Mouse (Mus musculus) bone marrow macrophage, adult 2 months (primary cell): ENCODE data around the gene Gramd4. TPM values are rescaled to one million over a fixed set of nuclear protein-coding genes. Genes with fewer than 3 reads are reported as not detected.

ENCODE experiments used
- H3K27ac ChIP-seq: 2 replicates; pipeline ENCODE4 v1.5.1; 2012; ENCODE audit warnings: low read depth, low read length; ENCODE audit not compliant: insufficient read depth
- H3K4me1 ChIP-seq: 2 replicates; pipeline ENCODE4 v1.6.1; 2012; ENCODE audit warnings: low read length; ENCODE audit not compliant: control insufficient read depth, insufficient read depth
- H3K4me3 ChIP-seq: 2 replicates; pipeline ENCODE4 v1.5.1; 2012; ENCODE audit warnings: mild to moderate bottlenecking, low read length, moderate library complexity; ENCODE audit not compliant: insufficient read depth
- CTCF ChIP-seq: IDR thresholded peaks from 2 replicates; pipeline ENCODE4 v1.5.1; 2012; ENCODE audit warnings: low read depth, mild to moderate bottlenecking, low read length, moderate library complexity
- POLR2A ChIP-seq: IDR thresholded peaks from 2 replicates; pipeline ENCODE4 v1.6.1; 2012; ENCODE audit warnings: mild to moderate bottlenecking, low read depth, low read length, borderline replicate concordance
- polyA plus RNA-seq: library from polyadenylated mRNA; stranded (reverse); fragments of >200 nt; gene quantifications from 2 replicates; pipeline ENCODE4 v1.2.4, GENCODE M21; 2012; ENCODE audit not compliant: missing spikeins, insufficient read depth, insufficient read length

Gramd4 gene
- polyA plus RNA-seq, 1 experiment: 3.8 TPM

DNA sequence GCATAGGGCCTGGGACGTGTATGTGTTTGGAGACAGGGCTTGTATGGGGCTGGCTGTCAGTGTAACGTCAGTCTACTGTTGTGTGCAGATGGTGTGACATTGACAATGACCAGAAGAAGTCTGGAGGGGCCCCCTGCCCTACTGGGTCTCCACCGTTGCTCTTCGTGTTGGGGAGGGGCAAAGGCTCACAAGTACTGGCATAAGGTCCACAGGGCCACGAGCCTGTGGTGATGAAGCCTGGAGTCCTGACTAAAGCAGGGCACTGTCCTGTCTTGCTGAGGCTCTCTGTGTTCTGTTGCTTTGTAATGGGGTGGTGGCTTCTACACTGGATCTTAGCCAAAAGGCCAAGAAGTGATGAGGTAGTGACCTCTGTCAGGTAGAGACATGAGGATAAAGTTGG lies 20.4 kb downstream of the Gramd4 start:
- H3K4me1 ChIP-seq: peaks cover 20% of the 10 kb centered on the region
- H3K4me3 ChIP-seq: no peak overlapping the region
- no peak overlapping the region for H3K27ac ChIP-seq
- no peak for TF ChIP-seq CTCF
- no peak for TF ChIP-seq POLR2A

DNA sequence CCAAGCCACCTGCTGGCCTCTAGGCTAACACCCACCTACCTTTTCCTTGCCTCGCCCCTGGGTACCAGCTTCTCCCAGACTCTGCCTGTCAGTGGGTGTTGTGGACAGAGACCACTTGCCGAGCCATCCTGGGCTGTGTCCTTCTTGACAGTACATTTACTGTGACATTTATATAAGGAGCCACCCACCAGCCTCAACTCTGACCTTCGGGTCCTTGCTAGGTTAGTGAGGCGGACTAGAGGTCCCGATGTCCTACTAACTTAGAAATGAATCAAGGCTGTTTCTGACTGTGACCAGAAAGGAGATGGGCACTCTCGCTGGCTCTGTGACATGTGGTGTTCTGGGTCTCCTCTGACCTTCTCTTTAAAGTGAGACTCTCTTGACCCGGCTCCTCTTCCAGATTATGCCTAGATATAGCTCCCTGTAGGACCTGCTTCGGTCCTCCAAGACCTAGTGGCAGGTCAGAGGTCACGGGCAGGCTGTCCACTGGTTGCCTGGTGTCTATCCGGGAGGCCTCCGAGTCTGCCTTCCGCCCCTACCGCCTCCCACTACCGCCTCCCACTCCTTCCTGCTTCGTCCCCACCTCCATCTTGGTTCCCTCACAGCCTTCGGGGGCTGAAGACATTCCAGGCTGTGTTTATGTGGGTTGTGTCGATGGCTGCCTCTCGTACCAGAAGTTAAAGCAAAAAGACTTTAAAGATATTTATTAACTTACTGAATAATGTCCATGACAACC lies 21.2 kb downstream of the Gramd4 start:
- peaks cover 27% of the 10 kb centered on the region for H3K4me1 ChIP-seq
- no peak for TF ChIP-seq POLR2A
- no peak for TF ChIP-seq CTCF
- H3K4me3 ChIP-seq: no peak overlapping the region
- no peak overlapping the region for H3K27ac ChIP-seq

DNA sequence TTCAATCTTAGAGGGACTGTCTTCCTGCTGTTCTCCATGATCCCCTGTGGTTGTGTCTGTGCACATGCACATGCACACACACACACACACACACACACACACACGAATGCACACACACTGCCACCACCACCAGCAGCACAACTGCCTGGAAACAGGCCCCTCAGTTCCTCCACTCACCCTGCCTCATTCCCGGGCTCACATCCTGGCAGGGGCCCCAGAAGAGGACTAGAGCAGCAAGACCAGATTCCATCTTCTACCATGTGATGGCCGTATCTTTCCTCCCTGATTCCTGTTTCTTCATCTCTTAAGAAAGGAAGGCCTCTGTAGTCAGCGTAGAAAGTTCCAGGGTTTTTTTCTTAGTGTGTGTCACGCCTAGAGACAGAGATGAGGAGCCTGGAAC lies 22.0 kb downstream of the Gramd4 start:
- no peak overlapping the region for H3K27ac ChIP-seq

DNA sequence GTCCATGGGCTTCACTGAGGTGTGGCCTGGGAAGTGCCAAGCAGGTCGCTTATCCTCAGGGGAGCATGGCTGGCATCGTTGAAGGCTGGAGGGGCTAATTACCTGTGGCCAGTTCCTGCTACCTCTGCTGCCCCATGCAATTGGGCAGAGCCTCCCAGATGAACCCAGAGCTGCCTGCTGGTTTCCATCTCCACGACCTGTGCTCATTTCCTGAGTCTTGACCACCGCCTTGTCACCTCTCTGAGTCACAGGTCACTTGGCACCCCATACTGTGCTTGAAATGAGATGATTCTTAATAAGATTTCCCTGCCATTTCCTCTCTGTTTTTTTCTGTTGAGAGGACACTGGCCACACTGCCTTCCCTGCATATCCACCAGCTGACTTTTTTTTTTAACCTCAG lies 22.4 kb downstream of the Gramd4 start:
- H3K4me1 ChIP-seq: peaks cover 30% of the 10 kb centered on the region
- TF ChIP-seq CTCF (no peak), POLR2A (no peak)
- no peak overlapping the region for H3K4me3 ChIP-seq
- no peak overlapping the region for H3K27ac ChIP-seq

More for the DNA sequence above, 22.0 kb downstream of the Gramd4 start:
- Histone ChIP-seq H3K4me1 (peaks cover 30% of the 10 kb centered on the region), H3K4me3 (no peak overlapping the region)
- TF ChIP-seq POLR2A: no peak
- TF ChIP-seq CTCF: no peak

DNA sequence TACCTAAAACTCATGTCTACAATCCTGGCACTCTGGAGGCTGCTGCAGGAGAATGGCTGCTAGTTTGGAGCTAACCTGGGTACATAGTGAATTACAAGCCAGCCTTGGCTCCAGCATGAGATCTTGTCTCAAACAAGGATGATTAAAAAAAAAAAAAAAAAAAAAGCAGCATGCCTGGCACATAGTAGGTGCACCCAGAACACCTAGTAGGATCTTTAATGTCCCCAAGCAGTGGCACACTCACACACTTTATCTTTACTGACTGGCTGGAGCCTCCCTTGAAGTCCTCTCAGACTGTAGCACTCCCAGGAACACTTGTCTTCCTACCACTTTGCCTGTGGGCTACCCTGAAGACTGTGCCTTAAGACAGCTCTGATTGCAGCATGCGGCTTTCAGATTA lies 22.9 kb downstream of the Gramd4 start:
- no peak overlapping the region for H3K4me3 ChIP-seq
- TF ChIP-seq CTCF: no peak
- TF ChIP-seq POLR2A: no peak
- no peak overlapping the region for H3K27ac ChIP-seq
- peaks cover 30% of the 10 kb centered on the region for H3K4me1 ChIP-seq

DNA sequence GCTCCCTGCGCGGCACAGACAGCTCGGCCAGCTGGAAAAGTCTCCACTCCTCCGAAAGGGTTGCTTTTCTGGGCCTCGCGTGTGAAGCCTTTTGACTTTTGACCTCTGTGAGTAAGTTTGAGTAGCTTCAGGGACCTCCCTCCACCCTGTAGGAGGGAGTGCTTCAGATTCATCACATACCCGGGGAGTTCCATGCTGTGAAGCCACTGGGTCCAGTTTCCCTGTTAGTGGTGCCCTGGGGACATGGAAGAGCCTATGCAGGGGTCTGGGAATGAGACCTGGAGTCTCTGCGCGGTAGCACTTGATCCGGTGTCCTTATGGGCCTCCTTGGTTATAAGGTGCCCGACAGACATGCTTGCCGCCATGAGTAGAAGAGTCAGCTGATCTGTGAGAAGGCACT lies 24.2 kb downstream of the Gramd4 start:
- Histone ChIP-seq H3K27ac (no peak overlapping the region), H3K4me1 (peaks cover 34% of the 10 kb centered on the region), H3K4me3 (no peak overlapping the region)
- TF ChIP-seq POLR2A: no peak
- TF ChIP-seq CTCF: no peak

DNA sequence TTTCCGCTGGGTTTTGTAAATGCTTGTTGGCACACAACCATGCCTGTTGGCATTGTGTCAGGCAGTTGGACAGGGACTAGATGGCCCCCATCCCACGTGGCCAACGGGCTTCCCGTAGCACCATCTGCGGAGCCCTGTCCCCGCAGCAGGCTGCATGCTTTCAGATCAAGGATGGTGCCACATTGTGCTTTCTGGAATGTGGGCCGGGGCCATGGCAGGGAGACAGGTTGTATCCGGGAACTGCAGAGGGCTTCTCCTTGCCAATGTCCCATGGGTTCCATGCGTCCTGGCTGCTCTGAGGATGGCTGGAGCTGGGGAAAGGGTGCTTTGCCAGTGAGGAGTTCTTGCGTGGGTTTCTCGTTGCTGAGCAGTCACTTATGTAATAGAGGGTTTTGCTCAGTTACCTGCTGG lies 25.1 kb downstream of the Gramd4 start:
- Histone ChIP-seq H3K27ac (no peak overlapping the region), H3K4me1 (peaks cover 34% of the 10 kb centered on the region), H3K4me3 (no peak overlapping the region)
- TF ChIP-seq POLR2A: no peak
- no peak for TF ChIP-seq CTCF

DNA sequence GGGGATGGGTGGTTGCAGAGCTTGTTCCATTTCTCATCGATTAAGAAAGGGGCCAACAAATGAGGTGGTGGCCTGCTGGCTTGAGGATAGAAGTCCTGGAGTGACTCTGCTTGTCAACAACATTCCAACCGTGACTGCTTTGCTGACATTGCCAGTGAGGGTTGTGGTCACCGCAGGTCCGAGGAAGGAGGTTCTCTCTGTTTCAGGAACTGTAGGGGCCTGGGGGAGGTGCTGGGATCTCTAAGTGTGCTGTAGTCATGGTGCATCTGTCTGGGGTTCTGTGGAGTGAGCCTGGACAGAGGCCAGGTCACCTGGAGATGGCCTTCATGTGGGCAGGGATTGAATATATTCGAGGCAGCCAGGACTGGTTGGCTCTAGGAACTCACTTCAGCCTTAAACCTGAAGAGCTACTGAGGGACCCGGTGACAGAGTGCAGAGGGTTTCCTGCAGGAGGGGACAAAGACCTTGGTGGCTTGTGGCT lies 25.8 kb downstream of the Gramd4 start:
- peaks cover 39% of the 10 kb centered on the region for H3K4me1 ChIP-seq

DNA sequence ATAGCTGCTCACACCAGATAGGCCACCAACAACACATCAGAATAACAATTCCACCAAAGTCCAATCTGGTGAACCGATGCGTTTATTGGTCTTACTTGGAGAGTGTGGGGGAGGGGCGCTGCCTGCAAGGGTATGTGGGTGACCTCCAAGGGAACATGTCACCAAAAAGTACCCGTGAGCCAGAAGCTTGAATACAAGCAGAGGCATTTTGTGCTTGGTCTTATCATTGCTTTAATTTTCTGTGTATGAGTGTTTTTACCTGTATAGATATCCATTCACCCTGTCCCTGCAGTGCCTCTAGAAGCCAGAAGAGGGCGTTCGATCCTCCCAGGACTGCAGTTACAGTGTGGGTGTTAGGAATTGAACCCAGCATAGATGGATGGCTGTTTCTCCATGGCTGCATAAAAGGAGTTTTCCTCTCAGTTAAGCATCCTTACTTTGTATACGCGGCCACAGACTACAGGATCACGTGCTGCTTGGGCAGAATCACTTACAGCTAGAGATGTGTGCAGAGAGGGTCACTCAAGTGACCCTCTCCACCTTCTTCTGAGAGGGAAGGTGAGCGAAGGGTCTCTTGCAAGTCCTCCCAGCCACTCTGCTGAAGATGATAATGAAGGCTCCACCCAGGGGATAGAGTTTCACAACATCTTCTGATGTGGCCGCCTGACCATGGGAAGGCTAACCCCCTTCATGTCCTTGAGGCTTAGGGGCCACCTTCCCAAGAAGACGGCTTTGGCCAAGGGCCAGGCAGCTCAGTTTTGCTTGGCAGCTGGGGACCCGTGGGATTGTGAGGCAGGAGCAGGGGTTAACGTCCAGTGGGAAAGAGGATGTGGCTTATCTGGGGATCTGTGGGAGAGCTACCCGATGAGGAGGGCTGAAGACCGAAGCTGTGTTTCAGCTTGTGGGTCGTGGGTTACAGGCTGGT lies 28.1 kb downstream of the Gramd4 start:
- Histone ChIP-seq H3K4me3 (no peak overlapping the region), H3K27ac (no peak overlapping the region), H3K4me1 (peaks cover 40% of the 10 kb centered on the region)
- TF ChIP-seq POLR2A: no peak
- peak; percentile 19; the same call in 1 of the 2 replicates for TF ChIP-seq CTCF

More for the DNA sequence above, 25.8 kb downstream of the Gramd4 start:
- no peak for TF ChIP-seq CTCF
- TF ChIP-seq POLR2A: no peak
- H3K4me3 ChIP-seq: no peak overlapping the region
- H3K27ac ChIP-seq: no peak overlapping the region
